Mouse (Mus musculus): ENCODE data around the gene Tex261. TPM values are rescaled to one million over a fixed set of nuclear protein-coding genes. Genes with fewer than 3 reads are reported as not detected.

Tex261 gene
- polyA plus RNA-seq, 1 experiment = 90.5 TPM

DNA sequence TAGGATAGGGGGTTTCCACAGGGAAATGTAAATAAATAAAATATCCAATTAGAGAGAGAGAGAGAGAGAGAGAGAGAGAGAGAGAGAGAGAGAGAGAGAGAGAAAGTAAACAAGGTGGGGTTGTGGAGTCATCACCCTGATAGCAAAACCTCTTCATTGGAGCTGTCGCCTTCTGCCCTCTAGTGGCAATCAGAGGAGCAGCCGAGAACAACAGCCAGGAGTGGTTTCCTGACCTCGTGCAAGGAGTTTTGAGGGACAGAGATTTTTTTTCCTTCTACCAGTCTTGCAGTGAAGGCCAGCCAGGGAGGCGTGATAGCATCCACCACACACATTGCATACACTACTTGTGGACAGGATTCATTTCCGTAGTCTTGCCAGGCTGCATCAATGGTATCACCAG, 3.4 kb upstream of the Tex261 start:
- Histone ChIP-seq H3K36me3 (ENCODE audit: control insufficient read depth, insufficient read depth, low read length) (no peaks in the 10 kb centered on the region), H3K4me3 (ENCODE audit: low read depth, low read length) (no peak overlapping the region), H3K4me1 (ENCODE audit: control insufficient read depth, insufficient read depth, insufficient read length, low read length) (peaks cover 5% of the 10 kb centered on the region; the same call in 1 of the 2 replicates), H3K27ac (ENCODE audit: insufficient read depth, low read depth, low read length) (no peak overlapping the region), H3K27me3 (ENCODE audit: control insufficient read depth, insufficient read depth, low read length) (no peaks in the 10 kb centered on the region)
- 6% methylated on average over 5 of the region's 5 CpGs for WGBS
- no peak for TF ChIP-seq POLR2A (IDR thresholded peaks at IDR 0.05; ENCODE audit: low read depth, low read length)
- peak; percentile 77; the same call in 1 of the 2 replicates for TF ChIP-seq CTCF (IDR thresholded peaks at IDR 0.05; ENCODE audit: extremely low read depth, insufficient read length, insufficient replicate concordance, low read depth, low read length)

DNA sequence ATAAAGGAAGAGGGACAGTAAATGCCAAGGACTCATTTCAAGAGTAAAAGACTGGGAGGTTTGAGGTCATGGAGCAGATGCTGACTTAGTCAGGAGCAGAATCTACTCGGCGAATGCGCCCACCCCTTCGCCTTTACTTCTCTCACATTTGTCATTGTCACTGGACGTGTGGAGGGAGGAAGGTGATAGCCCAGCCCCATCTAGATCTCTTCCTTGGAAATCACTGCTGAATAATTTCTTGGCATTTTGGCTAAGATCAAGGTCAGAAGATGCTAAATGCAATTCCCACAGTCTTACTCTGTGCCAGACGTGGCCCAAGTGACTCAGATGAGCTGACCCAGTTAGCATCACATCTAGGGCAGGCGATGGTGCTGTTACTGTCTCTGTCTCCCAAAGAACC, 2.7 kb upstream of the Tex261 start:
- WGBS = 89% methylated on average over 7 of the region's 7 CpGs
- peaks cover 1% of the 10 kb centered on the region for H3K36me3 ChIP-seq (ENCODE audit: control insufficient read depth, insufficient read depth, low read length)

DNA sequence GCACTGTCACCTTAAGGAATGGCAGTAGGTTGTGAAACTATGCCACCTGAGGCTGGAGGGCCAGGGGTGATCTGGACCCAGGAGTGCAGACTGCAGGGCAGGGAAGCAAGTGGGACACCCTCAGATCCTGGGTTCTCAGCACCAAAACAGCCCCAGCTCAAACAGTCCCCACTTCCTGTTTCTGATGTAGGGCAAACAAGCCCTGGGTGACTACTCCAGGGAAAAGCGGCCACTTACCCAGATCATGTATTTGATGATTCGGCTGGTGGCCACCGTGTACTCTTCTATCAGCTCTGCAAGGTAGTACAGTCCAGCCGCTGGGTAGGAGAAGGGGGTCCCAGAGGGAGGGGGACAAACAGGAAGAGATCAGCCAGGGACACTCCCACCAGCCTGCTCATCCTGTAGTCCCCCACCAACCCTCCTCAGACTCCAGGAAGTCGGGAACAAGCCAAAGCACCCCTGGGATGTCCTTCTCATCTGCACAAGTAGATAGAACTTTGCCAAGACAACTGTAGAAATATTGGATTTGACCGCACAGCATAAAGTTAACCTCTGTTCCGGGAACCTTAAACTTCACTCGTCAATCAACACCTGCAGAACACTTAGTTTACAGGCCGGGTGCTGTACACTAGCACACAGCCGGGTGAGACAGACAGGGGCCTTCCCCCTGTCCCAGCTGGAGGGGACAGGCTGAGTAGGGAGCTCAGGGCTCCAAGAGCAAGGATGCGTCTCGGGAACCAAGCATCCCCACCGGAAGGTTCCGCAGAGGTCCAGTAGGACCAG, 641 bp downstream of the Tex261 start:
- peak overlapping the region; percentile 78 for H3K27ac ChIP-seq (ENCODE audit: insufficient read depth, low read depth, low read length)
- peak overlapping the region; percentile 94 for H3K4me3 ChIP-seq (ENCODE audit: low read depth, low read length)
- peaks cover 14% of the 10 kb centered on the region for H3K36me3 ChIP-seq (ENCODE audit: control insufficient read depth, insufficient read depth, low read length)
- TF ChIP-seq POLR2A (IDR thresholded peaks at IDR 0.05; ENCODE audit: low read depth, low read length) = no peak
- no peak for TF ChIP-seq CTCF (IDR thresholded peaks at IDR 0.05; ENCODE audit: extremely low read depth, insufficient read length, insufficient replicate concordance, low read depth, low read length)
- WGBS = 0% methylated on average over 14 of the region's 14 CpGs
- peaks cover 5% of the 10 kb centered on the region; the same call in 1 of the 2 replicates for H3K4me1 ChIP-seq (ENCODE audit: control insufficient read depth, insufficient read depth, insufficient read length, low read length)
- H3K27me3 ChIP-seq (ENCODE audit: control insufficient read depth, insufficient read depth, low read length) = no peaks in the 10 kb centered on the region

More for the DNA sequence above, 2.7 kb upstream of the Tex261 start:
- H3K27me3 ChIP-seq (ENCODE audit: control insufficient read depth, insufficient read depth, low read length) = no peaks in the 10 kb centered on the region
- H3K4me3 ChIP-seq (ENCODE audit: low read depth, low read length) = no peak overlapping the region
- H3K4me1 ChIP-seq (ENCODE audit: control insufficient read depth, insufficient read depth, insufficient read length, low read length) = peaks cover 5% of the 10 kb centered on the region; the same call in 1 of the 2 replicates
- TF ChIP-seq CTCF (IDR thresholded peaks at IDR 0.05; ENCODE audit: extremely low read depth, insufficient read length, insufficient replicate concordance, low read depth, low read length) (no peak), POLR2A (IDR thresholded peaks at IDR 0.05; ENCODE audit: low read depth, low read length) (no peak)
- no peak overlapping the region for H3K27ac ChIP-seq (ENCODE audit: insufficient read depth, low read depth, low read length)

DNA sequence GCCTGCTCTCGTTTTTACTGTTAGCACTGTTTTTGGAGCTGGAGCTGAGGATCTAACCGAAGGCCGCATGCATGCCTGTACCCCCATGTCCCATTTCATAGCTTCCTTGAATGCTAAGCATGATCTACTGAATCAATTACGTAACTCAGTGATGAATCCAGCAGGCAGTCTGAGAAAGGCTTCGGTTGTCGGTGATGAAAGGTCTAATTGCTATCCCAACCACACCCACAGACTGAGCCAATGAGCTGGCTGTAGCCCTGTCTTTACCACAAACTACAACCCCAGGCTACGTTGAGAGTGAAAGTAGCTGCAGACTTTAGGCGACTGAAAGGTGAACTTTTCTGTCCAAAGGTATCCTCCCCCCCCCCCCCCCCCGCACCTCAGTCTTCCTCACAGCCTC, 1.5 kb downstream of the Tex261 start:
- H3K4me3 ChIP-seq (ENCODE audit: low read depth, low read length) = peak overlapping the region; percentile 94; the same call in 1 of the 2 replicates
- H3K27me3 ChIP-seq (ENCODE audit: control insufficient read depth, insufficient read depth, low read length) = no peaks in the 10 kb centered on the region
- H3K36me3 ChIP-seq (ENCODE audit: control insufficient read depth, insufficient read depth, low read length) = peaks cover 21% of the 10 kb centered on the region
- WGBS = 23% methylated on average over 9 of the region's 9 CpGs
- TF ChIP-seq CTCF (IDR thresholded peaks at IDR 0.05; ENCODE audit: extremely low read depth, insufficient read length, insufficient replicate concordance, low read depth, low read length) = no peak
- TF ChIP-seq POLR2A (IDR thresholded peaks at IDR 0.05; ENCODE audit: low read depth, low read length) = no peak
- peak overlapping the region; percentile 78 for H3K27ac ChIP-seq (ENCODE audit: insufficient read depth, low read depth, low read length)
- H3K4me1 ChIP-seq (ENCODE audit: control insufficient read depth, insufficient read depth, insufficient read length, low read length) = peaks cover 5% of the 10 kb centered on the region; the same call in 1 of the 2 replicates

DNA sequence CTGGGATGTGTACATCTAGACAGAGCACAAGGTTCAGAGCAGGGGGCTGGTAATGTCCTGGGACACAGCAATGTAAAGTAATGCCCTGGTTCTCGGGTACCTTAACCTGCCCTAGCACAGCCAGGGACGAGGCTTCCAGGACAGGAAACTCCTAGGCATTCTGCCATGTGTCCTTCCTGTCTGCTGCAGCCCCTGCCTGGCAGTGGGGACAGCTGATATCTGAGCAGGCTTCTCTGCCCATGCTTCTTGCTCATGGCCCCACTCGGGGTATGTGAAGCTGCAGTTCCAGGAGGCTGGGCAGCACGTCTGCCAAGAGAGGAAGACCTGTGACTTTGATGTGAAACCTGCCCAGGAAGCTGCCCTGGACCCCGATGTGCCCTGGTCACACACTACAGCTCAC, 7.1 kb downstream of the Tex261 start:
- Histone ChIP-seq H3K27me3 (ENCODE audit: control insufficient read depth, insufficient read depth, low read length) (no peaks in the 10 kb centered on the region), H3K27ac (ENCODE audit: insufficient read depth, low read depth, low read length) (no peak overlapping the region), H3K36me3 (ENCODE audit: control insufficient read depth, insufficient read depth, low read length) (peaks cover 29% of the 10 kb centered on the region), H3K4me3 (ENCODE audit: low read depth, low read length) (no peak overlapping the region), H3K4me1 (ENCODE audit: control insufficient read depth, insufficient read depth, insufficient read length, low read length) (peaks cover 3% of the 10 kb centered on the region; the same call in 1 of the 2 replicates)
- TF ChIP-seq CTCF (IDR thresholded peaks at IDR 0.05; ENCODE audit: extremely low read depth, insufficient read length, insufficient replicate concordance, low read depth, low read length) (no peak), POLR2A (IDR thresholded peaks at IDR 0.05; ENCODE audit: low read depth, low read length) (no peak)
- 56% methylated on average over 5 of the region's 5 CpGs for WGBS

DNA sequence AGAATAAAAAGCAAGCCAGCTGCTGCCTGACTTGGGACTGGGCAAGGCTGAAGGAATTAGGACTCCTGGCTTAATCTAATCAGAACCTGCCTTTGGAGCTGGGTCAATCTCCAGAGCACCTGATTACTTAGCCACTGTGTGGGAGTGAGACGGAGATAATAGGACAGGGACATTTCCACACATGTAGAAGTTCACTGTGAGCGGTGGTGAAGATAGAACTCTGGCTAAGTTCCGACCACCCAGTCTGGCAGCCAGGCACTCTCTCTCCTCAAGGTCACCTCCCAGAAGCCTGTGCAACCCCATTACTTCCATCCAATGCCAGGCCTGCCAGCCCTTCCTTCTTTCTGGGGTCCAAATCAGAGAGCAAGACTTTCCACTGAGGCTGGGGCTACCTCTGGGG, 8.6 kb downstream of the Tex261 start:
- no peak overlapping the region for H3K4me3 ChIP-seq (ENCODE audit: low read depth, low read length)
- no peak overlapping the region for H3K27ac ChIP-seq (ENCODE audit: insufficient read depth, low read depth, low read length)
- 68% methylated on average over 3 of the region's 3 CpGs for WGBS
- TF ChIP-seq CTCF (IDR thresholded peaks at IDR 0.05; ENCODE audit: extremely low read depth, insufficient read length, insufficient replicate concordance, low read depth, low read length) = no peak
- no peak for TF ChIP-seq POLR2A (IDR thresholded peaks at IDR 0.05; ENCODE audit: low read depth, low read length)
- H3K27me3 ChIP-seq (ENCODE audit: control insufficient read depth, insufficient read depth, low read length) = no peaks in the 10 kb centered on the region; the same call in 1 of the 2 replicates
- H3K36me3 ChIP-seq (ENCODE audit: control insufficient read depth, insufficient read depth, low read length) = peaks cover 23% of the 10 kb centered on the region
- peaks cover 9% of the 10 kb centered on the region for H3K4me1 ChIP-seq (ENCODE audit: control insufficient read depth, insufficient read depth, insufficient read length, low read length)

DNA sequence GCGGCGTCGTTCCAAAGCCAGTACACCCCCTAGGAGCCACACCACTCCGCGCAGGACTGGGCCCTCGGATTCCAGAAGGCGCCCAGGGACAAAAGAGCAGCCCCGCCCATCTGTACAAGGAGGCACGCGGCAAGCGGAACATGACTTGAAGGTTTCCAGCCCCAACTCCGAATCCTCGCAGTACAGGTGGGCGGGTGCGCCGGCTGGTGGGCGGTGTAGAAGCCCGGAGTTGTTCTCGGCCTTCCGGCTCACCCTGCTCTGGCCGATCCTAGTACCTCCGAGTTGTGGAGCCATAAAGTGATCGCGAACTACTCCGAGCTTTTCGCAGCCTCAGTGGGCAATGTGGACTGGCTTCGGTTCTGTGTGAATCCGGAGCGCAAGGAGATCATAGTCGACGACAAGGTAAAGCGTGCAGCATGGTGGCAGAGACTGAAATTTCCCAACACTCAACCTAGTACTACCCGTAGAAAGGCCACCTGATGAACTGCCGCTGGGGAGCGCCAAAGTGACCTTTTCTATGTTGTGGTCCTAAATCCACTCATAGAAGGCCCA, 12.7 kb downstream of the Tex261 start:
- Histone ChIP-seq H3K4me3 (ENCODE audit: low read depth, low read length) (peak overlapping the region; percentile 40), H3K4me1 (ENCODE audit: control insufficient read depth, insufficient read depth, insufficient read length, low read length) (peaks cover 9% of the 10 kb centered on the region), H3K36me3 (ENCODE audit: control insufficient read depth, insufficient read depth, low read length) (no peaks in the 10 kb centered on the region), H3K27ac (ENCODE audit: insufficient read depth, low read depth, low read length) (no peak overlapping the region), H3K27me3 (ENCODE audit: control insufficient read depth, insufficient read depth, low read length) (peaks cover 8% of the 10 kb centered on the region; the same call in 1 of the 2 replicates)
- WGBS = 4% methylated on average over 35 of the region's 35 CpGs
- TF ChIP-seq POLR2A (IDR thresholded peaks at IDR 0.05; ENCODE audit: low read depth, low read length) (no peak), CTCF (IDR thresholded peaks at IDR 0.05; ENCODE audit: extremely low read depth, insufficient read length, insufficient replicate concordance, low read depth, low read length) (no peak)

All from small intestine, adult 2 months (tissue).